Mouse (Mus musculus): ENCODE data around the gene Mcoln2. TPM values are rescaled to one million over a fixed set of nuclear protein-coding genes. Genes with fewer than 3 reads are reported as not detected.
A peak's percentile ranks its signal among the peaks of the same experiment; 100 is the strongest.

The Mcoln2 gene
- total RNA-seq, 2 experiments from 2014 or later: 0.09 to 0.99 TPM

DNA sequence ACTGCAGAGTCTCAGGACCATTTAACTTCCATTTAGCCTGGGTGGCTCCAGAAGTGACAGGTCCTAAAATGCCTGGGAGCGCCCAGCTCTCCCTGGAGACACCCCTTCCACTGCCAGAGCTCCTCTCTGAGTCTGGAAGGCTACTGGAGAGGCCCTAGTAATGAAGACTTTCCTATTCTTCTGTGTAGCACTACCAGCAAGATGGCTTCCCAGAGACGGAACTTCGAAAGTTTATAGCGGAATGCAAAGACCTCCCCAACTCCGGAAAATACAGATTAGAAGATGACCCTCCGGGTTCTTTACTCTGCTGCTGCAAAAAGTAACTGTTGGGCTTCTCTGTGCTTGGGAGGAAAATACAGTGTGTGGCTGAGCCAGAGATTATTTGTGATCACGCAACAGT lies 9.4 kb upstream of the Mcoln2 start:
- ATAC-seq (replicated peaks; ENCODE audit: low FRiP score, low TSS enrichment, poor library complexity, severe bottlenecking): no peak

DNA sequence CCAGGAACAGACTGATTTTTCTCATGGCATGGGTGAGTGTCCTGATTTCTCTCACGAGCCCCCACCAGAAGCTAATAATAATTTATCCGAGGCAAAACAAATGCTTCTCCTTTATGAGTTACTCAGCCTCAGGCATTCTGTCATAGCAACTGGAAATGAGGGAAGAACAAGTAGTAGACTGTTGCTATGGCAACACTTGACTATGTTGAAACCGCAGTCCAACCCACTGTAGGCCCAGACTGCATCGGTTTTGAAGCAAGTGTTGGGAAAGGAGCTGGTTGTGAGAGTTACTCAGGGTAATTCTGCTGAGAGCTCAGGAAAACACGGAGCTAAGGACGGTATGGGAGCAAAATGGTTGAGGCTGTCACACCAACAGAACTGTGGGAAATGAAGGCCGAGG lies 7.1 kb upstream of the Mcoln2 start:
- no peak for ATAC-seq (replicated peaks; ENCODE audit: low FRiP score, low TSS enrichment, poor library complexity, severe bottlenecking)

DNA sequence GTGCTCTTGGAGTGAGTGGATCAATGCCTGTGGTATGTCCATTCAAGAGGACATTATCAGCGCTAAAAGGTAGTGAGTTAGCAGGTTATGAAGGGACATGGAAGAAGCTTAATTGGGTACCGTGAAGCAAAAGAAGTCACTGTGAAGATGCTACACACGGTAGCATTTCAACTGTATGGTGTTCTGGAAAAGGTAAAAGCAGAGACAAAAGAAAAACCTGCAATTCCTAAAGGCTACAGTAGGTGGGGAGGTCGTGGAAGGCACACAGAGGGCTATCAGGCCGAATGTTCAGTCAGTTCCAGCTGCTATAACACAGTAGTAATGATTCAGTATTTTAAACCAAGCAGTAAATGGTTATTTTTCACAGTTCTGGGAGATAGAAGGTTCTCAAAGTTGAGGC lies 4.1 kb upstream of the Mcoln2 start:
- ATAC-seq (replicated peaks; ENCODE audit: low FRiP score, low TSS enrichment, poor library complexity, severe bottlenecking): peak; percentile 61

DNA sequence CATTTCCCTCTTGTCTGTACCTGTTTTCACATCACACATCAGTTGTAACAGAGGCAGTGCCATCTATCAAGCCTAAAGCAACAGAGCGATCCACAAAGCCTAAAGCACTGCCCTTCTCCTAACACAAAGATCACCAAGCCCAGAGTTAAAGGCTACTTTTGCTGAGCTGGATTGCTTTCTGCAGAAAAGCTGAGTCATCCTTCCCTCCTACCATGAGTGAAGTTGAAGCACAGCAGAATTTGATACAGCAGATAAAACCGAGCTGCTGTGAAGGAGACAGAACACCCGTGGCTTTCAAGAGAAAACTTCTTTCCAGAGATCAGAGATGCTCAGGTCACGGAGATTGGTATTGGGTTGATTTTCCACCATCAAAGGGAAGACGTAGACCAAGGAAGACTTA lies 3.5 kb upstream of the Mcoln2 start:
- peak; percentile 58 for ATAC-seq (replicated peaks; ENCODE audit: low FRiP score, low TSS enrichment, poor library complexity, severe bottlenecking)

DNA sequence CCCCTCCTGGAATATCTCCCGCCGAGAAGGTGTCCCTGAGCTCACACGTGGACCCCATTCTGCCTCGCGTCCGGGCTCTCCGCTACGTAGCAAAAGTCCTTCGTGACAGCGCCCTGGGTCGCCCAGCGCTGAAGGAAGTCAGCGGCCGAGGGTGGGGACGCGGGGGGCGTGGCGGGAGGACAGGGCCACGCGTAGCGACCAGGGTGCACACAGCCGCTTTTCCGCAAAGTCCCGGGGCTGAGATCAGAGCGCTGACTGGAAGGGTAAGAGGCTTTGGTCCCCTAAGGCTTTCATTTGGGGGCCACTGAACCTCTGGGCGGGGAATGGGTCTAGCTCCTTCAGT lies 396 bp downstream of the Mcoln2 start:
- peak; percentile 66 for ATAC-seq (replicated peaks; ENCODE audit: low FRiP score, low TSS enrichment, poor library complexity, severe bottlenecking)

DNA sequence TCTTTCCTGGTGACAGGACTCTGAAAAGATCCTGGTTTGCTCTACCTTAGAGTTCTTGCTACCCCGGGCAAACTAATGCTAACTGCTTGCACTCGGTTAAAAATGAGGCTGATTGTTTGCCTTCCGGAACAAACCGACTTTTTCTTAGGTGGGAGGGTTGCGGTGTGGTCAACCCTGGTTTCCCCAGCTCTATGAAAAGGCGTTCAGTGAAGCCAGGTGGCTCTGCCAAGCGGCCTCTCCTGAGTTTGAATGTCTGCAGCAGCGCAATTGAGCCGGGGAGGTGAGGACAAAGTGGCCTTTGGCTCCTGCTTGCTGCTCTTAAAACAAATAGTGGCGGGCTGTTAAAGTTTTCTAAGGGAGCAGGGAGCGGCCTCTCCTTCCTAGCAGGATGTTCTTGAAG lies 927 bp downstream of the Mcoln2 start:
- ATAC-seq (replicated peaks; ENCODE audit: low FRiP score, low TSS enrichment, poor library complexity, severe bottlenecking): no peak

DNA sequence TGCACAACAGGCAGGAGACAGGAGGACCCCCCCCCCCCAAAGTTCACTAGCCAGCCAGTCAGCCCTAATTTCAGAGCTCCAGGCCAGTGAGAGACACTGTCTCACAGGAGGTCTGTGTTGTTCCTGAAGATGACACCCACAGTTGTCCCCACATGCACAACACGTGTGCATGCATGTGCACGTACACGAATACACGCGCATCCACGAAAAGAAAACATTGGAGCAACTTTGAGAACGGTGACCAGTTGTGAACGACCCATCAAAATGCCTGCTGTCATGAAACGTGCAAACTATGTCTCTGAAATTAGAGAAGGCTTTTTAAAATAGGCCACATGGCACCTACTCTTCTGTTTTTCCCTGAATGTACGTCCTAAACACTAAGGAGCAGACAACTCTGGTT lies 1.7 kb downstream of the Mcoln2 start:
- no peak for ATAC-seq (replicated peaks; ENCODE audit: low FRiP score, low TSS enrichment, poor library complexity, severe bottlenecking)

DNA sequence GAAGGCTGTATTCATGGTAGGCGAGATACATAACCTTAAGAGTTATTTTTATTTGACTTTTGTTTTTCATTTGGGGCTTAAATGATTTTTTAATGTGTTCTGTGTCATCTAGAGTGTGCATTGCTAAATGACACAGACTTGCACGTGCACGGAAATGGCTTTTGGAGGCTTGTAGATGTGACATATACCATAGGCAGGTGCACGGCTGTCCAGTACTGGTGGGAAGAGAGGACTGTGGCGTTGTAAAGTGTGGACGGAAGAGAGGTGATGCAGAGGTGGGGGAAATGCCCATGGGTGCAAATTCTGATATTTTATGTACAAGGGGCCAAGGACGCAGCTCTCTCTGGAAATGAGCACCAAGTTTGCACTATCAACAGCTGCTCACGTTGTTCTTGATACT lies 2.1 kb downstream of the Mcoln2 start:
- no peak for ATAC-seq (replicated peaks; ENCODE audit: low FRiP score, low TSS enrichment, poor library complexity, severe bottlenecking)

DNA sequence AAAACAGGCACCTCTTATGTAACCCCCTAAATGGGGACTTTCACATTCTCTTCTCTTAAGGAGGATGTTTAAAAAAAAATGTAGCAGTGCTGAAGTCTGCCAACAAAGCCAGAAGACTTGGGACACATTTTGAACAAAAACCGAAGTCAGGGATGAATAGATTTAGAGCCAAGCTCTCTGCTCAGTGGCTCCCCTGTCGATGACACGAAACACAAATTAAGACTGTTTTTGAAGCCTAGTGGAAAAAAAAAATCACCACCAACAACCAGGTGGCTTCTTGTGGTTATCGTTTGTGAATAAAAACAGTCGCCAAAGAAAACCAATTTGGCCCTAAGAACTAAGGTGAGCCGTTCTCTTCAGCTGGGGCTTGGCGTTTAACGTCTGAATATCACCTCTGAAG lies 2.7 kb downstream of the Mcoln2 start:
- no peak for ATAC-seq (replicated peaks; ENCODE audit: low FRiP score, low TSS enrichment, poor library complexity, severe bottlenecking)

DNA sequence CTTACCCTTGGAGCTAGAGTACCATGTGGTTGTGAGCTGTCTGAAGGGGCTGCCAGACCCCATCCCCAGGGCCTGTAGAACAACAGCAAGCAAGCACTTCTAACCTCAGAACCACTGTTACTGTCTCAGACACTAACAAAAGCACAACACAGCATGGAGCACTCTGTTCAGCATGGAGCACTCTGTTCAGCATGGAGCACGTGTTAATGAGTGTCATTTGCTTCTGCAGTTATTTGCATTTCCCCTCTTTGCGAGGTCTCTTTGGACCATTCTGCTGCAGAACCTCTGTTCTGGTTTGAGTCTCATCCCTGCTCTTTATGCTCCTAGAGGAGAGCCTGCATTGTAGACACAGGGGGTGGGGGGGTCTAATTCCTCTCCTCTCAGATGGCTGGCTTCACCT lies 3.3 kb downstream of the Mcoln2 start:
- ATAC-seq (replicated peaks; ENCODE audit: low FRiP score, low TSS enrichment, poor library complexity, severe bottlenecking): no peak

DNA sequence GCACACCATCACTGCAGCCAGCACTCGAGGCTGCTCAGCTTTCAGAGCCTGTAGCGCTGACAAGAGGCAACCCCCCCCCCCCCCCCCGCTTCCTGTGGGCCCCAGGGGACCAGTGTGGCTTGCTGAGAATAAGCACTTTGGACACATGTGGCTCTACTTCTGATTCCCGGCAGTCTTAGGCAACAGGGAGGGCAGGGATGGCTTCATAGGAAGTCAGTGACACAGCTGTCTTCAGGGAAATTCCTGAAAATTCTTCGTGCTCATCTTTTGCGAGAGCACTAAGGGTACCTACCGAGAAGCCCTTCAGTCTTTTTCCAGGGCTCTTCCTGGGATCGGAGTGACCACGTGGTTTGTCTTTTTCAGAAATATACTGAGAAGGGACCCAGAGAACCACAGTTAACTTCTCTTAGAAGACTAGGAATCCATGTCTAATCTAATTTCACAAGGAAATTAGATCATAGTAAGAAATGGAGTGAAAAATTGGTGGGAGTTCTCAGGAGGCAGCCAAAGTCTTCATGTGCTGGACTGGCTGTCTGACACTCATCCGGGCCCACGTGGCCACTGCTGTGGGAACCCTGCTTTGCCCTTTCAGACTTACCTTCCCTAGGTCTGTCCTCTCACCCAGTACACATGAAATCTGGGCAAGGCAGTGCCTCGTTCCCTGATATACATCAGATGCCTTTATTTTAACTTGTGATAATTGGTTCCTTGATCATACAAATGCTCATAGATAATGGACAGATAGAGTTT lies 4.4 kb downstream of the Mcoln2 start:
- ATAC-seq (replicated peaks; ENCODE audit: low FRiP score, low TSS enrichment, poor library complexity, severe bottlenecking): no peak

DNA sequence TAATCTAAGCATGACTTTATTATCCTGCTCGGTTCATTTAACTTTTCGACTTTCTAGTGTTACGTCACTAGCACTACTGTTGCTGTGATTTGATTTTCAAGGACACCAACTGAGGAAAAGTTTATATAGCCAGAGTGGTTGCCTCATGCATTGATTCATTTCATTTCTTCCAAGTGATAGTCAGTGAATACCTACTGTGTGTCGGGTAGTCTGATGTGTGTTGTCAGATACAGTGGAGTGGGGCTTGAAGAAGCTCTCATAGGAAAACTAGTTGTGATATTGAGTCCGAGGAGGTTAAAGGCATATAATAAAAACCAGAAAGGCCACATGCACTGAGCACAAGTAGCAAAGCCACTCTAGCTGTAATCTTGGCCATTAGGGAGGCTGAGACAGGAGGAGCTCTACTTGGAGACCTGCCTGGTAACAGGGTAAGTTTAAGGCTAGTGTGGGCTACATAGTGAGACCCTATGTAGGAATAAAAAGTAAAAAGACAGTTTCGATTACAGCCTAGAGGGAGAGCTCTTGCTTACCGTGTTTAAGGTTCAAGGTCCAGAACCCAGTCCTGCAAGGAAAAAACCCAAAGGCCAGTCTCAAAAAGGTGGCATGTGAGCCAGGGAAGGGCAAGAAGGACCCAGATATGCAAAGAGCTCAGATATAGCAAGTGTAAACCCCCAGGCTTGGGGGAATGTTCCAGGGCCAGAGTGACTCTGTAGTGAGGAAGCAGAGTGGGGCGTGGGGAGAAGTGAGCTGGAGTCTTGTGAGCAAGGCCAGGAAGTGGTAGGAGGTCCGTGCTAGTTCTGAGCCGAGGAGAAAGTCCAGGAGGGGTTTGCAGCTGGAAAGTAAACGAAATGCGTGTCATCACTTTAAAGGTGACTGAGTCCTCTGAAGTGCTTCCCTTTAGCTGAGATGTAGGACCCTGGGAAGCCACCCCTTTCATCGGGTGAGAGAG lies 6.3 kb downstream of the Mcoln2 start:
- no peak for ATAC-seq (replicated peaks; ENCODE audit: low FRiP score, low TSS enrichment, poor library complexity, severe bottlenecking)

DNA sequence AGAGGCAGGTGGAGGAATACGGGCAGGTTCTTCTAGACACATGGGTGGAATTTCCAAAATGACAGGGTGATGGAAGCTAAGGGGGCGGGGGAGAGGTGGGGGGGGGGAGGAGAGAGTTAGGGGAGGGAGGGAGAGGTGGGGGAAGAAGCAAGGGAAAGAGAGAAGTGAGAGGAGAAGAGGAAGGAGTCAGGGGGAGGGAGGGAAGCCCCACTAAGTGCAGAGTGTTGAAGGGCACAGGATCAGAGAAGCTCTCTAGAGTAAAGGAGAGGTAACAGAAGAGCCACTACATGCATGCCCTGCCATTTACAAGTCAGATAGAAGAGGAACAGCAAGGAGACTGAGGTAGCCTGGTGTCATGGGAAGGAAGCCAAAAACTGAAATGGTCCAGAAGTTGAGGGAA lies 7.2 kb downstream of the Mcoln2 start:
- ATAC-seq (replicated peaks; ENCODE audit: low FRiP score, low TSS enrichment, poor library complexity, severe bottlenecking): no peak

DNA sequence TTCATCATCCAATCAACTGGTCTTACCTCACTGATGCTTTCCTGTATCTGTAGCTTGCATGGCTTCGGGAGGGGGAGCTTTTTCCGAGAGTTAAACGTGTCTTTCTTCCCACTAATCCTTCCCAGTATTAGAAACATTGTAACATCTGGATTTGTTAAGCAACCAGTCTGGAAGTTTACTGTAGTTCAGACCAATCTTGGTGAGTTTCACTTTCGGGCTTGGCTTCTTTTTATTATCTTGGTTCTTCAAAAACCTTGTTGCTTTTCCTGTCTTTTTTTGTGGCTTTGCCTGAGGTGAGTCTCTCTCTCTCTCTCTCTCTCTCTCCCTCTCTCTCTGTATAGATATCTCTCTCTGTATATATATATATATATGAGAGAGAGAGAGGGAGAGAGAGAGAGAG lies 8.4 kb downstream of the Mcoln2 start:
- no peak for ATAC-seq (replicated peaks; ENCODE audit: low FRiP score, low TSS enrichment, poor library complexity, severe bottlenecking)

DNA sequence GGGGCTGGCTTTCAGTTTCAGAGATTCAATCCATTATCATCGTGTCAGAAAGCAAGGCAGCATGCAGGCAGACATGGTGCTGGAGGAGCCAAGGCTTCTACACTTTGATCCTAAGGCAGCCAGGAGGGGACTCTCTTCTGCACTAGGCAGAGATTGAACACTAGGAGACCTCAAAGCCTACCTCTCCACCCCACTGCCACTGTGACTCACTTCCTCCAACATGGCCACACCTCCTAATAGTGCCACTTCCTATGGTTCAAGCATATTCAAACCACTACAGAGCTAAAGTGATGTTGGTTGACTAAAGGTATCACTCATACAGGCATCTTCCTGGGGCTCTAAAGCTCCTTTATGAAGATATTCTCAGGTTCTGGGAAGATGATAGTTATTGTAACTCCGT lies 9.7 kb downstream of the Mcoln2 start:
- no peak for ATAC-seq (replicated peaks; ENCODE audit: low FRiP score, low TSS enrichment, poor library complexity, severe bottlenecking)

DNA sequence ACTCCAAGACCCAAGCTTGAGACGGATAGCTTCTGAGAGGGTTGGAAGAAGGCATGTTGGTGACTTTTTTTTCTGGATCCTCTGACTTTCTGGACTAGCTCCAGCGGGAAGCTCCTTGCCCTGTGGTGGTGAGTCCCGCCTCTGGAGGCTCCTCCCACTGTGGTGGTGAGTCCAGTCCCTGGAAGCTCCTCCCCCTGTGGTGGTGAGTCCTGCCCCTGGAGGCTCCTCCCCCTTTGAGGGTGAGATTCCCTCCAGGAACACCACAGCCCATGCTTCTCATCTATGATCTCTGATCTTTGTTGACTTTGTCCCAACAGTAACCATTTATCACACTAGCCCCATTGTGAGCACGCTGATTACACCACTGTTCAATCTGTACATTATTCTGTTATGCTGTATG lies 12.6 kb downstream of the Mcoln2 start:
- ATAC-seq (replicated peaks; ENCODE audit: low FRiP score, low TSS enrichment, poor library complexity, severe bottlenecking): no peak; the same call in 1 of the 2 replicates

DNA sequence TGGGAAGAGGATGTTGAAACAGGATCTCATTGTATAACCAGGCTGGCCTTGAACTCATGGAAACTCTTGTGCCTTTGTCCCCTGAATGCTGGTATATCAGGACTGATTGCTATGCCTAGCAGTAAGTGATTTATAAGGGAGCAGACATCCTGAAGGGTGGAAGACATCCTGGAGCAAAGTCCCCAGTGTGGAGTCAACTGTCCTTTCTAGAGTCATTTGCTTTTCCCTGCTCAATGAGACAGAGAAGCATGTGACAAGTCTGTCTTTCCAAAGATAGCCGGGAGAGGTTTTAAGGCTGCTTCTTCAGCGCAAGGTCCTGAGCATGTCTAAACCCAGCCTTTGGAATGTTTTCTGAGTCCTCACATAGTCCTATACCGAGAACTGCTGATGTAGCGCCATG lies 19.7 kb downstream of the Mcoln2 start:
- no peak for ATAC-seq (replicated peaks; ENCODE audit: low FRiP score, low TSS enrichment, poor library complexity, severe bottlenecking)

DNA sequence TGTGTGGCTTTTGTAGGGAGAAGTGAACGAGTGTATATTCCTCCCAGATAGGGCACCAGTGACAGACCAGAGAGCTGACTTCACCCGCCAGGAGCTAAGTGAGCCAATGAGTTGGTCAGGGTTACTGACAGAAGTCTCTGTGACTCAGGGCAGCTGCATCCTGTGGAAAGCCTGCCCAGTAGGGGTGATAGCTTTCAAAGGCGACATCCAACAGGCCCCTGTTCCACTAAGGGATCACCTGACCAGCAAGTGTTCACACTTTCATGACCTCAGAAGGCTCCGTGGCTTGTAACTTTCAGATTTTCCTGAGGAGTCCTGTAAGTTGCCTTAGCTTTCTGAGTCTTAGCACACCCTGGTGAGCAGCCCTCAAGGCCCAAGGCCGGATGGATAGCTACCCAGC lies 23.4 kb downstream of the Mcoln2 start:
- ATAC-seq (replicated peaks; ENCODE audit: low FRiP score, low TSS enrichment, poor library complexity, severe bottlenecking): no peak

DNA sequence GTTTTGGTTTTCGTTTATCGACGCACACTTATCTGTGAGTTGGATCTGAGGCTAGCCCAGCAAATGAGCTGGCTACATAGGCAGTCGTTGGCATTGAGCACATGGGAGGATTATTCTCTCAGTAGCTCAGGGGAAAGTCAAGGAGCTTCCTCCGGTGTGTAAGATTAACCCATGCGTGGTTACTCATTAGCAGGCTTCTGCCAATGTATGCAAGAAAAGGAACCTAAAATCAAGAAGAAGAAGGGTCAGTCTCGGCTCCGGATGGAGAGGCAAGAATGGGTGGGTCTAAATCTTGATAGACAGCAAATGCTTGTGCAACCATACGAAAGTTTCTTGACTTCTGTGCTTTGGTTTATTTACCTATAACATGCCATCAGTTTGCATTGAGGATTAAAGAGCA lies 24.6 kb downstream of the Mcoln2 start:
- ATAC-seq (replicated peaks; ENCODE audit: low FRiP score, low TSS enrichment, poor library complexity, severe bottlenecking): no peak

DNA sequence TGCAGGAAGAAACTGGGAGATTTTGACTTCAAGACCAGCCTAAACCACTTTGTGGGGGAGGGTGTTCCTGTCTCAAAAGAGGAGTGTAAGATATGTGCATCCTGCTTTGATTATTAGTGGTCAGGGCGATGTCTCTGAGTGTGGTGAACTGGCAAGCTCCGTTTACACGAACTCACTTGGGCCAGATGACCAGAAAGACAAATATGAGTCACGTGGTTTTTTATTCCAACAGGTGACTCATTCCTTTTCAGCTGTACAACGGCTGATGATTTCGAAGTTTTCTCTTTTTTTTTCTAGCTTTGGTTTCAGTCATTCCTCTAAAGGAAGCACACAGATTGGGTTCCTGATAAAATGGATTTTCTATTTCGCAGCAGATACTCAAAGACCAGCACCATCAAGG lies 27.7 kb downstream of the Mcoln2 start:
- ATAC-seq (replicated peaks; ENCODE audit: low FRiP score, low TSS enrichment, poor library complexity, severe bottlenecking): no peak

All from megakaryocyte-erythroid progenitor cell, adult 5-6 weeks (primary cell).